Mouse (Mus musculus): ENCODE results near the gene Pbx1. TPM values are rescaled to one million over a fixed set of nuclear protein-coding genes. Genes with fewer than 3 reads are reported as not detected.
A peak's percentile ranks its signal among the peaks of the same experiment; 100 is the strongest.

Gene Pbx1
- polyA plus RNA-seq, 1 experiment from 2014 or later = 47.8 TPM

- no peaks in the 10 kb centered on the region for H3K36me3 ChIP-seq (ENCODE audit: control insufficient read depth, insufficient read depth, low read length)
- peaks cover 21% of the 10 kb centered on the region for H3K4me1 ChIP-seq (ENCODE audit: control insufficient read depth, insufficient read depth, low read length)
- no peak for ATAC-seq (ENCODE audit: low read depth)
- H3K27me3 ChIP-seq (ENCODE audit: control insufficient read depth, insufficient read depth, low read length) = no peaks in the 10 kb centered on the region
- H3K4me3 ChIP-seq (ENCODE audit: low read depth, low read length) = no peak overlapping the region
- H3K9me3 ChIP-seq (ENCODE audit: control insufficient read depth, low read length) = no peaks in the 10 kb centered on the region
- no peak overlapping the region for H3K27ac ChIP-seq (ENCODE audit: low read depth, low read length)
- H3K4me2 ChIP-seq (ENCODE audit: low read depth, low read length) = no peak overlapping the region
- whole genome bisulfite sequencing = 96% methylated on average over 1 of the region's 1 CpGs
- no peak overlapping the region for H3K9ac ChIP-seq (replicated peaks; ENCODE audit: low read depth, low read length)
Observed at GRCm38 (mm10) chr1:168293673-168294072, 138.4 kb downstream of the Pbx1 start.

- Histone ChIP-seq H3K9me3 (ENCODE audit: control insufficient read depth, low read length) (no peaks in the 10 kb centered on the region), H3K4me1 (ENCODE audit: control insufficient read depth, insufficient read depth, low read length) (peaks cover 36% of the 10 kb centered on the region), H3K9ac (replicated peaks; ENCODE audit: low read depth, low read length) (no peak overlapping the region), H3K27me3 (ENCODE audit: control insufficient read depth, insufficient read depth, low read length) (no peaks in the 10 kb centered on the region), H3K4me2 (ENCODE audit: low read depth, low read length) (no peak overlapping the region), H3K36me3 (ENCODE audit: control insufficient read depth, insufficient read depth, low read length) (no peaks in the 10 kb centered on the region), H3K27ac (ENCODE audit: low read depth, low read length) (peak overlapping the region; percentile 62; the same call in 1 of the 2 replicates), H3K4me3 (ENCODE audit: low read depth, low read length) (no peak overlapping the region)
- WGBS = 59% methylated on average over 9 of the region's 9 CpGs
- ATAC-seq (ENCODE audit: low read depth) = no peak
Observed at GRCm38 (mm10) chr1:168292106-168292505, 140.0 kb downstream of the Pbx1 start.

- no peak for ATAC-seq (ENCODE audit: low read depth)
- Histone ChIP-seq H3K4me2 (ENCODE audit: low read depth, low read length) (no peak overlapping the region), H3K27ac (ENCODE audit: low read depth, low read length) (peak overlapping the region; percentile 62; the same call in 1 of the 2 replicates), H3K36me3 (ENCODE audit: control insufficient read depth, insufficient read depth, low read length) (no peaks in the 10 kb centered on the region), H3K9me3 (ENCODE audit: control insufficient read depth, low read length) (no peaks in the 10 kb centered on the region), H3K27me3 (ENCODE audit: control insufficient read depth, insufficient read depth, low read length) (no peaks in the 10 kb centered on the region), H3K9ac (replicated peaks; ENCODE audit: low read depth, low read length) (no peak overlapping the region), H3K4me3 (ENCODE audit: low read depth, low read length) (no peak overlapping the region), H3K4me1 (ENCODE audit: control insufficient read depth, insufficient read depth, low read length) (peaks cover 39% of the 10 kb centered on the region)
- WGBS = 44% methylated on average over 6 of the region's 6 CpGs
Observed at GRCm38 (mm10) chr1:168291643-168292040, 140.4 kb downstream of the Pbx1 start.

GRCm38 (mm10) chr1:168291001-168291642, 140.9 kb downstream of the Pbx1 start:
- Histone ChIP-seq H3K27me3 (ENCODE audit: control insufficient read depth, insufficient read depth, low read length) (no peaks in the 10 kb centered on the region), H3K9me3 (ENCODE audit: control insufficient read depth, low read length) (no peaks in the 10 kb centered on the region), H3K4me2 (ENCODE audit: low read depth, low read length) (no peak overlapping the region), H3K4me3 (ENCODE audit: low read depth, low read length) (no peak overlapping the region), H3K4me1 (ENCODE audit: control insufficient read depth, insufficient read depth, low read length) (peaks cover 39% of the 10 kb centered on the region), H3K36me3 (ENCODE audit: control insufficient read depth, insufficient read depth, low read length) (no peaks in the 10 kb centered on the region), H3K27ac (ENCODE audit: low read depth, low read length) (peak overlapping the region; percentile 62; the same call in 1 of the 2 replicates), H3K9ac (replicated peaks; ENCODE audit: low read depth, low read length) (no peak overlapping the region)
- ATAC-seq (ENCODE audit: low read depth) = no peak
- 42% methylated on average over 11 of the region's 11 CpGs for WGBS

GRCm38 (mm10) chr1:168290236-168290985, 141.7 kb downstream of the Pbx1 start:
- no peak overlapping the region for H3K4me2 ChIP-seq (ENCODE audit: low read depth, low read length)
- no peak for ATAC-seq (ENCODE audit: low read depth)
- peaks cover 41% of the 10 kb centered on the region for H3K4me1 ChIP-seq (ENCODE audit: control insufficient read depth, insufficient read depth, low read length)
- 73% methylated on average over 8 of the region's 8 CpGs for WGBS
- H3K4me3 ChIP-seq (ENCODE audit: low read depth, low read length) = no peak overlapping the region
- no peak overlapping the region for H3K27ac ChIP-seq (ENCODE audit: low read depth, low read length)
- no peaks in the 10 kb centered on the region for H3K36me3 ChIP-seq (ENCODE audit: control insufficient read depth, insufficient read depth, low read length)
- no peaks in the 10 kb centered on the region for H3K27me3 ChIP-seq (ENCODE audit: control insufficient read depth, insufficient read depth, low read length)
- H3K9me3 ChIP-seq (ENCODE audit: control insufficient read depth, low read length) = no peaks in the 10 kb centered on the region
- H3K9ac ChIP-seq (replicated peaks; ENCODE audit: low read depth, low read length) = no peak overlapping the region

- Histone ChIP-seq H3K4me1 (ENCODE audit: control insufficient read depth, insufficient read depth, low read length) (peaks cover 47% of the 10 kb centered on the region), H3K4me3 (ENCODE audit: low read depth, low read length) (no peak overlapping the region), H3K27me3 (ENCODE audit: control insufficient read depth, insufficient read depth, low read length) (no peaks in the 10 kb centered on the region), H3K9me3 (ENCODE audit: control insufficient read depth, low read length) (no peaks in the 10 kb centered on the region), H3K9ac (replicated peaks; ENCODE audit: low read depth, low read length) (no peak overlapping the region), H3K4me2 (ENCODE audit: low read depth, low read length) (no peak overlapping the region), H3K27ac (ENCODE audit: low read depth, low read length) (peak overlapping the region; percentile 70; the same call in 1 of the 2 replicates), H3K36me3 (ENCODE audit: control insufficient read depth, insufficient read depth, low read length) (no peaks in the 10 kb centered on the region)
- 35% methylated on average over 10 of the region's 10 CpGs for WGBS
- no peak for ATAC-seq (ENCODE audit: low read depth)
Observed at GRCm38 (mm10) chr1:168288891-168289545, 143.1 kb downstream of the Pbx1 start.

GRCm38 (mm10) chr1:168287843-168288591, 144.1 kb downstream of the Pbx1 start:
- Histone ChIP-seq H3K9me3 (ENCODE audit: control insufficient read depth, low read length) (no peaks in the 10 kb centered on the region), H3K4me1 (ENCODE audit: control insufficient read depth, insufficient read depth, low read length) (peaks cover 57% of the 10 kb centered on the region), H3K27me3 (ENCODE audit: control insufficient read depth, insufficient read depth, low read length) (no peaks in the 10 kb centered on the region), H3K36me3 (ENCODE audit: control insufficient read depth, insufficient read depth, low read length) (no peaks in the 10 kb centered on the region), H3K27ac (ENCODE audit: low read depth, low read length) (peak overlapping the region; percentile 70), H3K4me3 (ENCODE audit: low read depth, low read length) (no peak overlapping the region), H3K9ac (replicated peaks; ENCODE audit: low read depth, low read length) (no peak overlapping the region), H3K4me2 (ENCODE audit: low read depth, low read length) (no peak overlapping the region)
- 15% methylated on average over 23 of the region's 23 CpGs for whole genome bisulfite sequencing
- ATAC-seq (ENCODE audit: low read depth) = peak; percentile 32

GRCm38 (mm10) chr1:168286862-168287650, 145.0 kb downstream of the Pbx1 start:
- Histone ChIP-seq H3K4me3 (ENCODE audit: low read depth, low read length) (no peak overlapping the region), H3K9ac (replicated peaks; ENCODE audit: low read depth, low read length) (no peak overlapping the region), H3K4me1 (ENCODE audit: control insufficient read depth, insufficient read depth, low read length) (peaks cover 57% of the 10 kb centered on the region), H3K27ac (ENCODE audit: low read depth, low read length) (no peak overlapping the region), H3K4me2 (ENCODE audit: low read depth, low read length) (no peak overlapping the region), H3K9me3 (ENCODE audit: control insufficient read depth, low read length) (no peaks in the 10 kb centered on the region), H3K36me3 (ENCODE audit: control insufficient read depth, insufficient read depth, low read length) (no peaks in the 10 kb centered on the region), H3K27me3 (ENCODE audit: control insufficient read depth, insufficient read depth, low read length) (no peaks in the 10 kb centered on the region)
- WGBS = 4% methylated on average over 2 of the region's 2 CpGs
- ATAC-seq (ENCODE audit: low read depth) = no peak
